Mouse (Mus musculus): ENCODE data around the gene Rad23b.
"Not testable (repeated sequence)": the region's sequence is repeated elsewhere in the genome, so short reads cannot be mapped to it uniquely, and the experiment has no call there.

The Rad23b gene

DNA sequence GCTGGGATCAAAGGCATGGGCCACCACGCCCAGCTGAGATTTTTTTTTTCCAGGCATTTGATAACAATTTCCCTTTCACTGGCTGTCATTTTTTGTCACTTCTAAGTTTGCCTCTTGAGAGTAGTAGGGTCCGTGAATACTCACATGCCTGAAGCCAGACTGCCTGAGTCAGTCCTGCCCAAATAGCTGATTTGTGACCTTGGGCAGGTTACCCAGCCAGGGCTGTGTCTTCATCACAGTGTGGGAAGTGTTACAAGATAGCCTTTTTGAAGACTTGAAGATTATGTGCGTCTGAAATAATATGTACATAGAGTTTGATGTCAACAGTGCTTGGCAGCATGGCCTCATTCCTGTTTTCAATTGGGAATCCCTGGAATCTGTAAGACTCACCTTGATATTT, 6.9 kb downstream of the Rad23b start:
- DNase-seq, result no peak

DNA sequence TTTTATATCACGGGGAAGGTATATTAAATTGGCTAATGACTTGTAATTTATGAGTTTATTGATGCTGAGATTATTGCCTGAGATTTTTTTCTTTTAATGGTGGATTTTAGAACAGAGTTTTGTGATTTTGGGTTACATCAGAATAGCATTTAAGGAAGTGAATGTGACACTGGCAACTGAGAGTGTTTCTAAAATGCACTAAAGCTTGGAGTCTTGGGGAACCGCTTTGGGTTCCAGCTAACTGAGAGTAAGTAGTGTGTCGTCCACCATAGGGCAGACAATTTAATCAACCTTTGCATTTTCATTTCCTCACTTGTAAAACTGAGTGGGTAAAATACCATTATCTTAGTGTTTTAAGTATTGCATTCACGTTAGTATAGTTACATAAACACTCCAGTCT, 14.0 kb downstream of the Rad23b start:
- no peak for DNase-seq

DNA sequence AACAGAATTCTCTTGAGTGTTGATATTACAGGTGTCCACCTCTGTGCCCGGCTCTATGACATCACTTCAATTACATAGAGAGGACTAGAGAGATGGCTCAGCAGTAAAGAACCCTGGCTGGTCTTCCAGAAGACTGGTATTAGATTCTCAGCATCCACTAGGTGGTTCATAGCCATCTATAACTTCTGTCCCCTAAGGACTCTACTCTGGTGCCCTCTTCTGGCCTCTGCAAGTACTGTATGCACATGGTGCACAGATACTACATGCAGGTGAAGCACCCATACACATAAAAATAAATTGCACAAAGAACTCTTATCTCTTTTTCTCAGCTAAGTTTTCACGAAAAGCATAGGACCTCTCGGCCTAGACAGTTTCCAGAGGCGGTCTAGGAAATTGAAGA, 14.5 kb downstream of the Rad23b start:
- DNase-seq, result peak in 1 of 2 experiments; percentile 32

DNA sequence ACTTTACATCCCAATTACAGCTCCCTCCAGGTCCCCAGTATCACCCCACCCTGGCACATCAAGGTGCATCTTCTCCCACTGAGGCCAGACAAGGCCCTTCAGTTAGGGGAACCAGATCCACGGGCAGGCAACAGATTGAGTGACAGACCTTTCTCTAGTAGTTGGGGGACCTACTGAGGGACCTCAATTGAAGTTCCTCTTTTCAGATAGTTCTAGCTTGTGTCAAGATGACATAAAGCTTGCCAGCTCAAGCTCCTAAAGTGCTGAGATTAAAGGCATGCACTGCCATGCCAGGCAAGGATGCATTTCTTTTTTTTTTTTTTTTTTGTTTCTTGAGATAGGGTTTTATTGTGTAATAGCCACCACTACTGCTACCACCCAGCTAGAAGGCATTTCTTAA, 16.2 kb downstream of the Rad23b start:
- no peak for DNase-seq

DNA sequence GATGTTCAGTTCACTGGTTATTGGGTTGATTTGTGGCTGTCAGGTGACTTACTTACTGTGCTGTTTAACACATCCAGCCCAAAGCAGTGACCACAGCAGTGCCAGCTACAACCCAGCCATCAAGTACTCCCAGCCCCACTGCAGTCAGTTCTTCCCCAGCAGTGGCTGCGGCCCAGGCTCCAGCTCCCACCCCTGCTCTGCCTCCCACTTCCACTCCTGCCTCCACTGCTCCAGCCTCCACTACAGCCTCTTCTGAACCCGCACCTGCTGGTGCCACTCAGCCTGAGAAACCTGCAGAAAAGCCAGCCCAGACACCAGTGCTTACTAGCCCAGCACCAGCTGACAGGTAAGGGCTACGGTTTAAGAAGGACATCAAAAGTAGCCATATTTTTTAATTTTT, 20.3 kb downstream of the Rad23b start:
- DNase-seq, result no peak

DNA sequence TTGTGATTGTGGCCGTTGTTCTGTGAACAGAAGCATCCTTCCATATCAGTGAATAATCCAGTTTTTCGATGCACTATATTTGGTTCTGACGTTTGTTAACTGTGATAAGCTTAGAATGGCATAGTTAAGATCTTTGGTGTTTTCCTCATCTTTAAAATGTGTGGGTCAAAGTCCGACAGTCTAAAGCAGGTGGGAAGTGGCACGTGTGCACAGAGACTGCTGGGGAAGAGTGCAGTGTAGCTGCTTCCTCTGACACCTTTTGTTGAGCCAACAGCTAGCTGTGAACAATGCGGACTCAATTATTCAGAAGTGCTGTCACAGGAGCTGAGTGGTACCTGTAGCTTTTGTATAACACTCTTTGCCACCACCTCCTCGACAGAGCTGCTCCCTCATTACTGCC, 21.5 kb downstream of the Rad23b start:
- DNase-seq, result no peak

DNA sequence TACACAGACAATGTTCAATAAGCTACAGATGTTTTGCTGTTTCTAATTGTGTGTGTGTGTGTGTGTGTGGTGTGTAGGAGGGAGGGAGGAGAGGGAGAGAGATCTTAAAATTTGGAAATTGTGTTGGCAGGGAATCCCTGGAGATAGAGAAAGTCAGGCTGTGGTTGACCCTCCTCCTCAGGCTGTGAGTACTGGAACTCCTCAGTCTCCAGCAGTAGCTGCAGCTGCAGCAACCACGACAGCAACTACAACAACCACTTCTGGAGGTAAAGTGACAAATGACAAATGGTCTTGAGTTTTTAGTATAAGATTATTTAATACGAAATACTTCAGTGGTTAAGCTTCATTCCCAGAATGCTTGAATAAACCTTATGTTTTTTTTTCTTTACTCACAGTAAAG, 32.5 kb downstream of the Rad23b start:
- no peak for DNase-seq

DNA sequence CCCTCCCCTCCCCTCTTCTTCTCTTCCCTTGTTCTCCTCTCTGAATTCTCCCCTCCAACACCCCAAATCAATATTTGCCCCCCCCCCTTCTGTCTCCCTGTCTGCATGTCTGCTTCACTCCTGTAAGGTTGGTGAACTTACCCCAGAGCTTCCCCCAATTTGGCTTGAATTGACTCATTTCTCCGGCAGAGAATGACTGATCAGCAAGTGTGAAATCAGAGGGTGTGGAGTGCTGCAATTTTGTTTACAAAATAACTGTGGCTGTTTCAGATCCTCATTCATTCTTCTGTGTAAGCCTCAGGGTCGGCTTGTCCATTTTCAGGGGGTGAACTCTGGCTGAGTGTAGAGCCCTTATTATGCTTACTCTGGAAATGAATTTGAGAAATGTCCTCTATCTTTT, 36.9 kb downstream of the Rad23b start:
- no peak for DNase-seq

DNA sequence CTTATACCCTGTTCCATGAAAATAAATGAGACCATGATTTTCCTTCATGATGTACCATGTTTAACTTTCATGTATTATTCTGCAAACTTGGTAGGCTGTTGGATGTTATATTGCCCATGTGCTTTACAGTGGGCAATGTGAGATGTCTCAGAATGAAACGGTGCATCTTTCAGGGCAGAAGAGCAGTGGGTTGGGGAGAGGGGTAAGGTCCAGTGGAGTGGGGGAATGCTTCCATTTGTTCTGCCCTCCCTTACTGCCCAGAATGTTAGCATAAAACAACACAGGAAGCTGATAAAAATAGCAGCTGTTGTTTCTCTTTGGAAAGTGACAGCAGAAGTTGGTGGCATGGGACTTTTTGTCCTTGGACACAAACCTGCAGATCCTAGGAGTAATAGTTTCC, 41.6 kb downstream of the Rad23b start:
- DNase-seq, result no peak

DNA sequence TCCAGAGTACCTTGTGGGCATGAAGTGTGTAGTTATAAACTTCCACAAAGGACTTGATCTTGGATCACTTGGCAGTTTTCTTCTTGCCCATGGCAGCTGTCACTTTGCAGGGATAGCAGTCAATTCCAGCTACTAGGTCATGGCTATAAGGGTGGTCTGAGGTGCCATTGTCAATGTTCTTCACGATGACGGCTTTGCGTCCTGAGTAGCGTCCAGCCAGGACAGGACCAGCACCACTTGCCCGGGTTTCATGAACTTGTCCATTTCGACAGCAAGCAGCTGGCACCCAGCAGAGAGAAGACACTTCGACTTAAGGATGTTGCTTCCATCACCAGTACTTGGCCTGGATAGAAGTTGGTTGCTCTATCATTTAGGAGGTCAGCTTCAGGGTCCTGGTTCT, 42.6 kb downstream of the Rad23b start:
- no peak for DNase-seq

DNA sequence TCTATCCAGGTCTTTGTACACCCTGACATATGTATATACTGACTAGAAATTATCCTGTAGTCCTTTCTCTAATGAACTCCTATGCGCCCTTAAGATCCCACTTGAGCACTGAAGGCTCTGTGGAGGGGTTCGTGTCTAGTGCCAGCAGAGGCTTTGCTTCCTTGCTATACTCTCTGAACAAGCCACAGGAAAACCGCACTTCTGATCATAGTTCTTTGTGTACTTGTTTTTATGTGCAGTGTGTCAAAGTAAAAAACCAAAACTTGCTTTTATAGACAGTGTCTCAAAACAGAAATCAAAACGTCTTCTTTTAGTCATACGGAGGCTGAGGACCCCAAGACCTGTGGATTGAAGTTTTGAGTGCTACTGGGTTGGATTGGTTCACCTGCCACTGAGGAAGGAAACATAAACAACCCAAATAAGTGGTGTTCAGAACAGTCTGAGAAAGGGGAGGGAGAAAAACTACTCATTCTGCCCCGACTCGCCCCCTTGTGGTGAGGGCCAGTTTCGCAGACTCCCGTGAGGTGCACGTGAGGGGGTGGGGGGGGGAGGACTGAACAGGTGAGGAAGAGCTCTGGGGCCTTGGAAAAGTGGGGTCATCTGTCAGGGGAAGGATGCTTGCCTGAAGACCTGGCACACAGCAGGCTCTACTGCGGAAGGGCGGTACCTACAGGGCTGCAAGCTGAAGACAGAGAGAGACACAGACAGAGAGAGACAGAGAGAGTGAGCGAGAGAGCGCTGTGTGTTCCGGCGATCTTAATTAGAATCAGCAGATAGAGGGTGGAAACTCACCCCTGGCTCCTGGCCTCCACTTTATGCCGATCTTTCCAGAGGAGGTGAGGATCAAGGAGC, 48.3 kb downstream of the Rad23b start:
- peak; percentile 23 to 36 for DNase-seq

DNA sequence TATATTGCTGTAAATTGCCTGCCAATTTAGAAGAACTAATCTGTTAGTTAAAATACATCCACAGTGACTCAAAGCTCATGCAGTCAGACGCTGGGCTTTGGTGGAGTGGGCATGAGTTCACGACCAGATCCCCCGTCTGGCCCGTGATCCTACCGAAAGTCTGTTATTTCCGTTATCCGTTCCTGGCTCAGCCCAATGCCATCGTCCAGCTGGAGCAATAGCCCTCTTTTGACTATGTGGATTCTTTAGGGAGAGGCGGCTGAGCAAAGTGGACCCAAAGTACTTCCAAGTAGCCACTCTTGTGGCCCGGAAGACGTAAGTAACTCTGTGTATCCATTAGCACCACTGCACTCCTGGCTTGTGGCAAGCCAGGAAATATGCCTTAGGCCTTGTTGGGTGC, 49.1 kb downstream of the Rad23b start:
- no peak for DNase-seq

DNA sequence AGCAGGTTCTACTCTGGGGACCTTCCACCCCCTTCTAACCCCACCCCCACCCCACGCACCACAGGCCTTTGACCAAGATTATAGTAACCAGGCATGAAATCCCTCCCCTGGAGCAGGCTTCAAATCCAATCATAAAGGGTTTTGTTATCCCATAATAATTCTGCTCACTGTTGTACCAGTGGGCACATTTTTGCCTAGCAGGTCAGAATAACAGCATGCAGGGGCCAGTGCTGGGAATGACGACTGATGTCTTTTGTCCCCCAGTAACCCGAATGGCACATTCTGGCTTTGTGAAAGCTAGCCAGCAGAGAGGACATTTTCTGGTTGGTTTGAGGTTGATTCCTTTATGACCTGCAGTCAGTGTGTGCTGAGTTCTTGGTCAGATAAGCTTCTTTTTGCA, 55.5 kb downstream of the Rad23b start:
- DNase-seq, result no peak

DNA sequence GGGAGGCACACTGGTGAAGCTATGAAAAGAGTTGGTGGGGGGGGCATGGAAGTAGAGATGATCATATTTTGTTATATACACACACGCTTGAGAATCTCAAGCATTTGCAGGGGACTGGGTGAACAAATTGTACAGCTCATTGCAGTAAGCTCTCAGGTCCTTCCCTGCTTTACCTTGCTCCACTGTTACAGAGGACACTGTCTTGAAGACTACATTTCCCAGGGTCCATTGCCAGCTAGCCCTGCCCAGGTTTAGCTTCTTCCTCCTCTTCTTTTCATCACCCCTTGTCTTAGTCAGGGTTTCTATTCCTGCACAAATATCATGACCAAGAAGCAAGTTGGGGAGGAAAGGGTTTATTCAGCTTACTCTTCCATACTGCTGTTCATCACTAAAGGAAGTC, 56.7 kb downstream of the Rad23b start:
- no peak for DNase-seq

DNA sequence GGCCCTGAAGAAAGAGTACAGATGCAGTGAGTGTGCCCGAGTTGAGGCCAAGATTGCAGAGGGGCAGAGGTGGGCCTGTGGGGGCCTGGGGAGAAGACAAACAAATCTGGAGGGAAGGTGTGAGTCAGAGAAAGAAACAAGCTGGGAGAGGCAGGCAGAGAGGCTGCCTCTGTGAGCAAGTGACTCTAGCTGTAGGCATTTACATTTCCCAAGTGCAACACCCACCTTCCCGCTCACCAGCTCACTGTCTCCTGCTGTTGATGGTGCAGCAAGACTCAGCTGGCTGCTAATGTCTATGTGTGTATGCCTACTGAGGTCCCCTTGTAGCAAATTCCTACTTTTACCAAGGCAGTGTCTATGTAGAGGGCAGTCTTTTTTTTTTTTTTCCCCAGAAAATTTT, 58.2 kb downstream of the Rad23b start:
- DNase-seq, result no peak

DNA sequence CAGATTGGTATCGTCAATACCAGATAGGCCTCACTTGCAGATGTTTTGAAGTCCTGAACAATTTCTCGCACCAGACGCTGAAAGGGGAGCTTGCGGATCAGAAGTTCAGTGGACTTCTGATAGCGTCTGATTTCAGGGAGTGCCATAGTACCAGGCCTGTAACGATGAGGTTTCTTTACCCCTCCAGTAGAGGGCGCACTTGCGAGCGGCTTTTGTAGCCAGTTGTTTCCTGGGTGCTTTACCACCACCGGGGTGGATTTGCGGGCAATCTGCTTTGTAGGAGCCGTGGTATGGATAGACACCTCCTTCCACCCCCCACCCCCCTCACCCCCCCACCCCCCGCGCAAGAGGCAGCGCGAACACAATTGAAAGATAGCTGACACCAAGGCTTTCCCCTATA, 59.2 kb downstream of the Rad23b start:
- no peak for DNase-seq

DNA sequence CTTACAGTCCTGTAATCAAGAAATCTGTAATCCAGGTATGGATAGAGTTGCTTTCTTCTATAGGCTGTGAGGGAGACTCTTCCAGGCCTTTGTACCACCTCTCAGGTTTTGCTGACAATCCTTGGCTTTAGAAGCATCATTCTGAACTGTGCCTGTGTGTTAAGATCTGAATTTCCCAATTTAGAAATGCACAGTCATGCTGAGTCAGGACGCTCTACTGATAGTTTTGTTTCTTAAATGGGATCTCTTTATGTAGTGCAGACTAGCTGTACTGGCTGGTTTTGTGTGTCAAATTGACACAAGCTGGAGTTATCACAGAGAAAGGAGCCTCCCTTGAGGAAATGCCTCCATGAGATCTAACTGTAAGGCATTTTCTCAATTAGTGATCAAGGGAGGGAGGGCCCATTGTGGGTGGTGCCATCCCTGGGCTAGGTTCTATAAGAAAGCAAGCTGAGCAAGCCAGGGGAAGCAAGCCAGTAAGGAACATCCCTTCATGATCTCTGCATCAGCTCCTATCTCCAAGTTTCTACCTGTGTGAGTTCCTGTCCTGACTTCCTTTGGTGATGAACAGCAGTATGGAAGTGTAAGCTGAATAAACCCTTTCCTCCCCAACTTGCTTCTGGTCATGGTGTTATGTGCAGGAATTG, 59.9 kb downstream of the Rad23b start:
- not testable (repeated sequence) for DNase-seq

DNA sequence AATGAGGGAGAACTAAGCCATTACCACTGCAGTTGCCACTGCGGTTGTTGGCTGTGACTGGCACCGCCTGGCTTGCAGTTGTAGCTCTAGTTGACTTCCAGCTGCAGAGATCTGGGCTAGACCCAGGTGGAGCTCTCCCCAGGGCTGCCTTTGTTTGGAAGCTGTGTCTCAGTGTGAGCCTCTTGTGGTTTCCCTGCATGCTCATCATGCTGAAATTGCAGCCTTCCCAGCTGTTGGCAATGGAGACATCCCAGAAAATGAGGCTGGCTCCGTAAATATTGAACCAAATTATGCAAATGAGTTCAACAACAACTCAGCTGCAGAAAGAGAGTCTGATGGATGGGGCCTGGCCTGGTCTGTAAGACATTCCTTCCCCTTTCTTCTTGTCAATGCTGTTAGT, 66.0 kb downstream of the Rad23b start:
- no peak for DNase-seq

DNA sequence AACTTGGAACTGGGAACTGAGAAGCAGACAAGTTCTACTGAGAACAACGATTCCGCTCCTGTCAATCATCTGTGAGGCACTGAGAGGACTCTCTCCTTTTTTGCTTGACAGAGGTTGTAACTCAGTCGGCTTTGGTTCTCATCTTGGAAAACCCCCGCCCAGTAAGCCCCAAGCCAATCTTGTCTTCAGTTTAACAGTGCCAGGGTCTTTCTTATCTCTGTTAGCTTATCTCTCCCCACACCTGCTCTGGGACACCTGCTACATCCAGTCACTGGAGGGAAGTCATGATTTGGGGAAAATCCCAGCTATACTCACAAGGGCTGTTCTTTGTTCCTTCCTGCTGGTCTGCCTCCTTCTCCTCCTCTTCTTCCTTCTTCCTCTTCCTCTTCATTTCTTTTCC, 76.4 kb downstream of the Rad23b start:
- DNase-seq, result no peak
